Mouse (Mus musculus) 416B (cell line): ENCODE results near the gene Fars2.

ENCODE experiments used
- DNase-seq: peaks from one replicate; pipeline ENCODE4 v3.0.0; 2011; ENCODE audit warnings: low read depth

Fars2 gene

DNA sequence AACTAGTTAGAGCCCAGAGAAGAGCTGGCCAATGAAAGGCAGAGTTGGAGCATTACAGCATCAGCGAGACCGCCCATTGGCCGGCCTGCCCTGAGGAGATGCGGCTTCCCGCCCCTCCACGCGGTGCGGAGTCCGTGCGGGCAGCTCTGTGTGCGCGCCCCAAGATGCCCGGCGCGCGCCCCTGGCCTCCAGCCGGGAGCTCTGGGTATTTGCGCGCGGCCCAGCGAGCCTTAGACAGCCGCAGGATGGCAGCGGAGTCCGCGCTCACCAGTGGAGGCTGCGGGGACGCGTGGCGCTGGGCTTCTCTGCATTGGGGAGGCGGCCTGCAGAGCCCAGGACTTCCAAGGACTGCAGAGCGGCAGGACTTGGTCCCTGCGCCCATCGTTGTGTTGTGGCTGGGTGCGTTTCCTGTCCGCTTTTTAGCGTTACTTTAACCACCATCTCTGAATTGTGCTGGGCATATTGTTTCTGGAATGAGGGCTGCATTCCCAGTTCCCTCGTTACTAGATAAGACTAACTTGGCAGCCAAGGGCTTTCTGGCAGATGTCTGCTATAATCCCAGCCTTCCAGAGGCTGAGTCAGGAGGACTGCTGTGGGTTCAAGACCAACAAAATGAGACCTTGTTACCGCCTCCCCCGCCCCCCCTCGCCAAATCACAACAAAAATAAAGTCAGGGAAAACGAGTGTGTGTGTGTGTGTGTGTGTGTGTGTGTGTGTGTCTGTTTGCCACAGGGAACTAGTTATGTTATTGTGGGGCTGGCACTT is 461.5 kb downstream of the Fars2 start:
- no peak for DNase-seq

DNA sequence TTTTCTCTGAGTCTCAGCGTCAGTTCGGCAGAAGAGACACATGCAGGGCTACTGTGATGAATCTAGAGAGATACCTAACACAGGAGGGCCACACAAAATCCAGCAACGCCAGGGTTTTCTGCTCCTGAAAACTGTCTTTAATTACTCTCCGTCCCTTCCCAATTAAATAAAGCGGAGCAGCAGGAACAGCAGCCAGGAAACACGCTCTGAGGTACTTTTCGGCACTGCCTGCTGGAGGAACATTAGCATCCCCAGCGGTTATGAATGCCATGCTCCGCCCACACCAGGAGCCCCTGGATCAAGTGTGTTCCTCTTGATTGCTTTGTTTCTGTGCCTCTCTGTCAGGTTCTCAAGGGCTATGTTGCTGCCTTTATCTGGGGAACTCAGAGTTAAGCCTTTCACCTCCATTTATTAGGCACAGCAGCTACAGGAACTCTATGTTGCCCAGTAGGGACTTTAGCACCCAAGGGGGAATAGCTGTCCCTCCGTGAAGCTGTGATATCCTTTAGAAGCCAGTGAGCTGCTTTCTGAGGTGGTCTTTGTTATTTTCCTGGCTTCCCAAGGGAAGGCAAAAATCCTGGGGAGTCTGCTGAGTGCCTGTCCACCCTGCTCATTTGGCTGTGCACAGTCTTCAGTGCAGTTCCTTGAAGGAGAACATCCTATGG is 465.3 kb downstream of the Fars2 start:
- no peak for DNase-seq

DNA sequence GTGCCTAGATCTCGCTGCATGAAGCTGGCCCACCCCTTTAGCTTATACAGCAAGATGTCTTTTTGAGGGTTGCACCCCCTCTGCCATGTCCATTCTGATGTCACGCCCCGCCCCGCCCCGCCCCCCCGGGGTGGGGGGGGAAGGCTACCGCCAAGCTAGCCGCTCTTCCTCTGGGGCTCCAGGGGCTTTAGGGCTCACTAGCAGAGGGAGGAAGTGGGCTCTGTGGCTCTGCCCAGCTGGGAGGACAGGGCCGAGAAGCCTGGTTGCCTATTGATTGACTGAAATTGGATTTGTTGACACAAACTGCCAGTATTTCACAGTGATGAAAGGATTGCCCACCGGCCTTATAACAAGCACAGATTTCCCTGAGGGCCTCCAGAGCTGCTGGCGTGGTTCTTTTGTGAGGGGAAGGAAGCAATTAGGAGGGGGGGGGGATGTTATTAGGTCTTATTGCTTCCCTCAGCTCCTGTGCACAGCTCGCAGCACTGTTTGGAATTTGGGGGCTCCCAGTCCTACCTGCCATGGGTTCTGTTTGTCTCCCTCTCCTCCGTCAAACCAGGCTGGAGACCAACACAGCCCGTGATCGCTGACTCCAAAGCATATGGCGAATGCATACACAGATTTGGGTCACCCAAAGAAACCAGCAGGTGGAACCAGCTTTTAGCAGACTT is 466.4 kb downstream of the Fars2 start:
- no peak for DNase-seq

DNA sequence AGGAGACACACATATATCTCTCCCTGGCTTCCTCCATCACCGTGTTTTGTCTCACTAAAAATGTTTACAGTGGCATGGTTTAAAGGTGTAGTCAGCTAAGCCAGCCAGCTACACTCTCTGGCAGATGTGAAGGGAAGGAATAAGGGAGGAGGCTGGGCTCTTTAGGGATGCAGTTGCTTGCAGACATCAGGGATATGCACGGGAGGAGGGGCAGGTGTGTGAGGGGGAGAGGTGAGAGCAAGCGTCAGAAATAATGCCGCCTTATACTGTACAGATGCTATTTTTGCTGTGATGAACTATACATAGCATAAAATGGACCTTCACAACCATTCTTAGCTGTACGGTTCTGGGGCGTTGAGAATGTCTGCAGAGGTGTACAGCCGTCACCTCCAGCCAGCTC is 467.0 kb downstream of the Fars2 start:
- no peak for DNase-seq

DNA sequence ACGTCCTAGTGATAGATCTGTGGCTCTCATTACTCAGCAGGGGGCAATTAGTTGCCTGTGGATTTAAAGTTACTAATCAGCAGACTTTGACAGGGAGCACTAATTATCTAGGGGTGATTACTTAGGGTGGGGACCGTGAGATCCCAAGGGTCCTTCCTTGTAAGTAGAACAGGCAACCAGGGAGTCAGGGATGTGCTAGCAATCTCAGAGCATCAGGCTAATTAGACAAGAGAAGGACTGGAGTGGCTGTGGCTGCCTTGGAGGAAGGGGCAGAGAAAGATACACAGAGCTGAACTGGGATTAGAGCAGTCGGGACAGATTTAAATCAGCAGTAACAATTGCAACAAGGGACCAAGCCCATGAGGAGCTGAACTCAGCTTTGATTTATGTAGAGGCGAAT is 471.9 kb downstream of the Fars2 start:
- DNase-seq = no peak

DNA sequence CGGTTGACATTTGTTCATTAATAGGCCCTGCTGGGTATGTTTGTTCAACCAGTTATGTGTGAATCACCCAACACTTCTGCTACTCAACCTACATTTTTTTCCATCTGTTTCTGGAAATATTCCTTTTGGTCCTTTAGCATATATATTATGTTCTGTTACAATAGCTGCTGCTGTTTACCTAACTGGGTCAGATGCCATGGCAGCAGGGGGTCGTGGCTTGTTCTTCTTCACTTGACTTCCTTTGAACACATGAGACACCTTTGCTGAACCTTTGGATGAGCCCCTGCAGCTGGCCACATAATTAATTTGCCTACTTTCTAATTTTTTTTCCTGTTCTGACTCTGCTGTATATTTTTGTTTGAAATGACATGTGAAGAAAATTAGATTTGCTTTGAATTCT is 475.1 kb downstream of the Fars2 start:
- no peak for DNase-seq

DNA sequence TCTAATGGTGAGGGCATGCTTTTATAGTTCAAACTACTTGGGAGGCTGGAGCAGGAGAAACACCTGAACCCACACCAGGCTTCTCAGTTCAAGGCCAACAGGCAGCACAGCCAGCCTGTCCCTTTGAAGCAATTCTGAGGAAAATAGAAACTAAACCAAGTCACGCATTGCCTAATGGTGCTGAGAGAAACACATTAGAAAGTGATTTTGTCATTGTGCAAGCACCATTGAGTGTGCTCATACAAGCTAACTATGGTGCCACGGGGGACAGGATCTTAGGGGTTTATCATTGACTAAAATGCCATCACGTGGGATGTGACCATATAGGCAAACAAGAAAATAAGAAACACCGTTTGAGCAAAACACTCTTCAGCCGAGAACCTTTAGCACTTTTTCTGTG is 489.5 kb downstream of the Fars2 start:
- DNase-seq = no peak

DNA sequence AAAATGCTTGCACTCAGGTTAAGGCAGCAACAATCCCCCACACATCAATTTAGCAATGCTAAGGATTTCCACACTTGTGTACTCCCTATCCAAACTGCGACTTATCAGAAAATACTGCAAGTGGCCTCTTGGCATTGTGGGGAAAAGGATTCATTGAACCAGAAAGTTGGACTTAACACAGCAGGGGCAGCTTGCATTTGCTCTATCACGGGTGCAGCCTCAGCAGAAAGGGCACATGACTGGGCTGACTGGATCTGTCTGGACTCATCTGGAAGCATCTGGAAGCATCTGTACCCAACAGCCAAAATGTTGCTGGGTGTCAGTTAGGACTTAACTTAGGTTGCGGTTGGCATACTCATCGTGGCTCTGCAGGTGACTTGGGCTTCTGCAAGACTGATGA is 490.7 kb downstream of the Fars2 start:
- DNase-seq = no peak

DNA sequence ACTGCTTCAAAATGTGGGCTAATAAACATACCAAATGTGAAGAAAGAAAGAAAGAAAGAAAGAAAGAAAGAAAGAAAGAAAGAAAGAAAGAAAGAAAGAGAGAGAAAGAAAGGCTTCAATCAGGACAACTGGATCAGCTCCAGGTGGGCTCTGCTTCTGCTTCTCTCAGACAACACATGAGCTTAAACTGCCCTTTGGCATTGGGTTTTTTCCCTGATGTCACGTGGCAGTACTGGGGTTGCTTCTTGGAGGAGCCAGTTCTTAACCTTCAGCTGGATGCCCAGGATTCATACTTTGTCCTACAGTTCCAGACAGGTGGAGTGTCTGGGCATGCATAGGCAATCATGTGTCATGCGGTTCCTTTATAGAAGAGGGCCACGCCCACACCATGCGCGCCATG is 493.2 kb downstream of the Fars2 start:
- DNase-seq = no peak

DNA sequence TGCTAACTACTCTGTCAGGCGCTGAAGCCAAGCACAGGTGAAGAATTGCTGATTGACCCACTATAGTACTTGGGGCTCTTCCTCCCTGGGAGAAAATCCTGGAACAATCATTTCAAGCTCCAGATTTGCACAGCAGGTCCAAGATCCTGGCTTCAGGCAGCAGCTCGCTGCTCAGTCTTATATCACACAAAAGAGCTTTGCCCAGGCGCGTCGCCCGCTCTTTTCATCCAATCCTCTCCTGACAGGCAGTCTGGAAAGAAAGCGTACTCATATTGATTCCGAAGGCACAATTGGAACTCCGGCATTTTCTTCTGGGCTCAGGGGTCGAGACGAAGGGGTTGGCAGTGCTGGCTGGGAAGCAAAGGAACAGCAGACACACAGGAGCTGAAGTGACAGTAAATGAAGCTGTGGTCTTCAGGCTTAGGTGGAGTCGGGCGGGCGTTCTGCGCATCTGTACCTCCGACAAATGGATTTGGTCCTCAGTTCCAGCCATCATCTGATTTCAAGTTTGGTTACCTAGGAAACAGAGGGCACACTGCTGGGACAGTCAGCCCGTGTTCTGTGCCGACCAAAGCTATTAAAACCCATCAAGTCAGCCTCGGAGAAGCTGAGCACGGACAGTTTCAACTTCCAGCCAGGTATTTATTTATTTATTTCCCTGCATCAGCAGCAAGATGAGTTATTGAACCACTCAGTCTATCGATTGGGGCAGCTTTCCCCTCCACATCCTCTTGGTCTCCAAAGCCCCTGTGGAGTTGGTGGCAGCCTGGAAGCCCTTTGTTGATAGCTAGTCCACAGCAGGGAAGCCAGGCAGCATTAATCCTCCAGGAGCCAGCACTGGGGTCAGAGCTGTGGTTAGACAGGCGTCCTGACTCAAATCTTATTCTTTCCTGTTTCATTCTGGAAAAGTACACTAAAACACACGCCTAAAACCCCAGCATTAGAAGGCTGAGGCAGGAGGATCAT is 495.9 kb downstream of the Fars2 start:
- no peak for DNase-seq

DNA sequence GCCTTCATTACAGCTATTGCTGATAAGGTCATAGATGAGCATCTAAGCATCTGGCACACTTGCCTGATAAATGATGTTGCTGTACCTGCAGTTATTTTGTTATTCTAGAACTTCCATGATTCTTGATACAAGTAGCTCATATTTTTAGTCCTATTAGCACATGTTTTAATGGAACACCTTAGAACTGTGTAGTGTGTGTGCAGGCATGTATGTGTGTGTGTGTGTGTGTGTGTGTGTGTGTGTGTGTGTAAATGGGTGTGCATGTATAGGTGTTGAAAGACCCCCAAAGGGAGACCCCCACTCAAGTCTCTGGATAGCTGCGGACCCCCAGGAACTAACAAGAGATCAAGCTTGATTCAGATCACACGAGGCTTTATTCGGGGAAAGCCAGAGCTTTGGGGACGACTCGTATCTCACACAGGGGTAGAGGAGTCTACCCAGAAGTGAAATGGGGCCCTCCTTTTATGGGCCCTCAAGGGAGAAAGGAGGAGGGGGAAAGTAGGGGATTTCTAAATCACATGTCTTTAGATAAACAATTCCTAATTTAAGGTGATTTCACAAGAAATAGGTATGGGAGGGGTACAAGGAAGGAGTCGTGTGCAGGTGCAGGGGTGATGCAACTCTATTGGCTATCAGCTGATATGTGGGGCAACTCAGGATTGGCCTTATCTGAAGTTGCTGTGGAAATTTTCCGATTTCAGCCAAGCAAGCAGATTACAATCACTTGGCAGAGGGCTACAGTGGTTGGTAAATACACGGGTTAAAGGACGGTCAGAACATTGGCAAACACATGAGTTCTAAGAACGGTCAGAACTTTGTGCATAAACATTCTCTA is 503.5 kb downstream of the Fars2 start:
- DNase-seq = no peak

DNA sequence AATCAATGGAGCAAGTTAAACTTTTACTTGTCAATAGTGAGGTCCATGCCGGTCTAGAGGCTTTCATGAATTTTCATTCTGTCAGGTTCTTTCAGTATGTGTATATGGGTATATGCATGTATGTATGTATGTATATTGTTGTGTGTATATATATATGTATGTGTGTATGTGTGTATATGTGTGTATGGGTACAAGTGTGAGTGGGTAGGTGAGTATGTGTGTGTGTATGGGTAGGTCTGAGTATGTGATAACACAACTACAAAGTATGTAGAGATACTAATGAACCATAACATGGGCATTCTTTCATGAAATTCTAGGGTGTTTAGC is 504.1 kb downstream of the Fars2 start:
- no peak for DNase-seq

DNA sequence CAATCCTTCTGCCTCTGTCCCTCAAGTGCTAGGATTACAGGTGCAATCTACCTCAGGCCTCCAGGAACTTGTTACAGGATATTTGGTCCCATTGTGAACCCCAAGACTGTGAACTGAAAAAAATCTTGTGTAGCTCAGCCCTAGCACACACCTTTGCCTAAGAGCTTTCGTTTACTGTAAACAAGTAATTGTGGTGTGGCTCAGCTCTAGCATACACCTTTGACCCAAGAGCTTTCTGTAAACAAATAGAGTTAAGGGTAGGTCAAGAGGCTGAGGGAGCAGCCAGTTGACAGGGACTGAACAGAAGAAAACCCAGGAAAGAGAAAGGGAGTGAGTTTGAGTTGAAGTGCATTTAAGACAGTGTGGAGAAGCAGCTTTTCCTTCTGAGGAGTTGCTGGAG is 506.3 kb downstream of the Fars2 start:
- DNase-seq = no peak

DNA sequence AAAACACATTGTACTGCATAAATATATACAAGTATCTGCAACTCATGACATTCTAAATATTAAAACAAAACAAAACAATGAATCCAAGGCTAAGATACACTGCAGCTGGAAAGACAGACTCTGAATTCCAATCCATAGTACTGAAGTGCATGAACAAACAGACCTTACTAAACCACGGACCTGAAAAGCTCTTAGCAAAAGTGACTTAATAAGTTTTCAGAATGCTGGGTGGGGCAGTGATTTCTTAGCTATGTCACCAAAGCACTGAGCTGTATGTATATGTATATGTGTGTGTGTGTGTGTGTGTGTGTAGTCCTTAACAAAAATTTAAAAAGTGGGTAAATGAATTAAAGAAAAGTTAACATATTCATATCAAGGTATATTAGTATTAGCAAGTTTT is 511.9 kb downstream of the Fars2 start:
- no peak for DNase-seq

DNA sequence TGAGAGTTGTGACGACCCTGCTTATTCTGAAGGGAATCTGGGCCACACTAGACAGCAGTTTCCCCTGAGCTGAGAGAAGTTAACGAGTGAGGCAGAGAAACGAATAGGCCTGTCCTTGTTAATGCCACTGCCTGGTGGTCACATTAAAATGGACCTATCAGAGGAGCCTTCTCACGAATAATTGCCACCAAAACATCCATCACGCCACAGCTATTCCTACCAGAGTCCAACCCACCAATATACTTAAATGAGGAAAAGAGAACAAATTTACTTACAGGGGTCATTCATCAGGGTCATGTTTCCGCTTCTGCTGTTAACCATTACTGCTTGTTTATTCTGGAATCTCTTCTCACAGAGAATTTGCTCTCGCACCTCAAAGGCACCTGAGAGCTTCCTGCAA is 531.0 kb downstream of the Fars2 start:
- no peak for DNase-seq

DNA sequence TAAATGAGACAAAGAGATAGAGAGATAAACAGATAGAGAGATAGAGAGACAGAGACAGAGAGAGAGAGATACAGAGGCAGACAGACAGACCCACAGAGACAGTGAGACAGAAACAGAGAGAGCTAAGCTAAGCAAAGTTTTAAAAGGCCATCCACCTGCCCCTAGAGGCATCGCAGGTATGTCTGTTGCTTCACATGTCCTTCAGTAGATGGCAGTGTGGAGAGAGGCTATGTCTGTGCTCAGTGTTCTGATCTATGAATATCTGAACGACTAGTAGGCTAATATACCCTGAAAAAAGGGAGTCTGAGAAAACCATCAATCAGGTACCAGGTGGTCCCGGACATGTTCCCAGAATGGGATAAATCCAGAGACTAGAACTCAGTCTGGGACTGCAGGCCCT is 537.0 kb downstream of the Fars2 start:
- peak; percentile 19 for DNase-seq

DNA sequence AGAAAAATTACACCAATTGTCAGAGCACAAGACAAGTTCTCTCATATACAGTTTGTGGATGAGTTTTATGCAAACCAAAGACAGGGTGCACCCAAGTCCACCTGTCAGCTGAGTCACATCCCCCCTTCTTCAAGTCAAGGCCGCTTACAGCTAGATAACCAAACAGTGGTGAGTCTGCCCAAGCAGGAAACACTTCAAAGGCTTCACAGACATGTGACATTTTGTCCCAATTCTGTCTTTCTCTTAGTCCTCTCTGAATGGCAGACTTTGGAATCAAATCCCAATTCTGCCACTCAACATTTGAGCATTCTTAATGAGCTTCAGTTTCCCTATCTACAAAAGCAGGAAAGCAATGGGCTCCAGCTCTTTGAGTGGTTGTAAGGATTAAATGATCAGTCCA is 562.1 kb downstream of the Fars2 start:
- DNase-seq = peak; percentile 50

DNA sequence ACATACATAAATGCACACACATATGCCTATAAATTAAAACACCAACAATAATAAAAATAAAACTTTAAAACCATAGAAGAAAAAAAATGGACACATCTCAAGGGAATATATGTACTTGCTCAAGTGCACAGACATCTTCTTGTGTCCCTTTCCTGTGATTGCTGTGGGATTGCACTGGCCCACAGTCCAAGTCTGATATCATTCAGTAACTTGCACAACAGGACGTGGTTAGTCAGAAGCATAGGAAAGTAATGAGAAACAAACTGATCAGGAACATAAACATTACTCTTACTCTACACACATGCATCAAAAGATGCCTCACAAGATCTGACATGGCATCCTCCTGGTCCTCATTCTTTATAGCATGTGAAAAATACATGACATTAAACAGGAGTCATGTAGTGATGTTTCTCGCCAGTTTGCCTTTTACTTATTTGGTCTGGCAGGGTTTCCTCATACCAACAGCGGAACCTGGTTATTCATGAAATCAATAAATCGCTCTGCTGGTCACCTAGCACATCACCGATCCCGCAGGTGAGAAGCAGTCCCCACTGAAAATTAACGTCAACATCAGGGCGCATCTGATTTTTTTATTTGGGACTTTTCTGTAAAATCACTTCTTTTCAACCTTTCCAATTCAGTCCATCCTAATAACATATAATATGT is 563.6 kb downstream of the Fars2 start:
- DNase-seq = peak; percentile 61

DNA sequence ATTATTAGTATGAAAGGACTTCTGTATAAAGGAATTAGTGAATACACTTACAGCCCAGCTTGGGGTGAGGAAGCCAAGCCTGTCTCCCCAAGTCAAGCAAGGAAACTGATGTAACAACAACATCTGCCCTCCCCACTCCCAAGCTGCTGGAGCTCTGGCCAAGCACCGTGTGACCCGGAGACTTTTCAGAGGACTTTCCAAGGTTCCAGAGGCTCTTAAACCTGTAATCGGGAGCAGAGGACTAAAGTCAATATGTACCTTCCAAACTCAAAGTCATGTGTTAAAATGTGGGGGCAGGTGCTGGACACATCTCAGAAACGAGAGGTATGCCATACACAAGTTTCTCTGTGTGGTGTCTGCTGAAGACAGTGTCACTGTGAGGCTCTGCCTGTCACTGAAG is 566.4 kb downstream of the Fars2 start:
- no peak for DNase-seq

DNA sequence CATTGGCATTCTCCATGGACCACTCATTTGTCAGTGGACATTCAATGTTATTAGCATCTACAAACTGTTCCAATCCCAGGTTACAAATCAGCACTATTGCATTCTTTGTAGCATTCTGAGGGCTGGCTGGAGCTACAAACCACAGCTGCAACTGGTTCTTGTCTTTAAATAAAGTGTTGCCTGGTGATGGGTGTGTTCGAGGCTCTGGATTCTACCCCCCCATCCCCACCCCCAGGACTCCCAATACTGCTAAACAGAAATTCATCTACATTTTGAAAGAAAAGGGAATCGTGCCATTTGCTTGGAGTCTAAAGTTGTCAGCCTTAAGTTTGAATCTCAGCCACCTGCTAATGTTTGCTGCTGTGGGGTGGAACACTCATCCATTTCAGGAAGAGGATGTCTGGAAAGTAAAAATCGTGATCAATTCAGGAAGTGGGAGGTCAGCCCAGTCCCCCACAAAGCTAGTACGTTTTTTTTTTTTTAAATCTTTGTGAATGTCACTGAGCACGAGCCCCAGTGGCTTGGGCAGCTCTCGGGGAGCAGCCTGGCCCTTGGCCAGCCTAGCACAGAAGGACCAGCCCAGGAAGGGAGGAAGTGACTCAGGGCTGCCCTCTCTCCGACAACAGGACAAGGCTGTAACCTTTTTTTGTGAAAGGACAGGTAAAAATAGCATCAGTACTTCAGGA is 578.4 kb downstream of the Fars2 start:
- peak; percentile 97 for DNase-seq
